Mouse (Mus musculus) cerebellum, adult 2 months (tissue): ENCODE measurements at regions not wholly inside any gene's neighbourhood (a gene's known extent, or its start where the extent isn't known, plus 50 kb on each side); places are given as distances from the start of the nearest gene placed in this dataset.

Experiments
- DNase-seq, 2 experiments: peaks; one replicate each; pipeline ENCODE4 v3.0.0; 2021
- H3K27ac ChIP-seq: fragments of 200-500 bp; 2 replicates; pipeline ENCODE4 v1.5.1; 2012; ENCODE audit warnings: low read length, control low read depth, inconsistent platforms; ENCODE audit not compliant: insufficient read depth
- H3K27me3 ChIP-seq: fragments of 200-500 bp; 2 replicates; pipeline ENCODE4 v1.6.1; 2012; ENCODE audit warnings: inconsistent platforms, mild to moderate bottlenecking, low read length, moderate library complexity; ENCODE audit not compliant: control insufficient read depth, insufficient read depth
- H3K4me1 ChIP-seq: fragments of 200-500 bp; 2 replicates; pipeline ENCODE4 v1.6.1; 2011; ENCODE audit warnings: low read length; ENCODE audit not compliant: control insufficient read depth, insufficient read depth
- H3K4me3 ChIP-seq: fragments of 200-500 bp; replicated peaks from 2 replicates; pipeline ENCODE3; 2011; ENCODE audit warnings: mild to moderate bottlenecking, low read depth, low read length, control low read depth; ENCODE audit not compliant: insufficient read depth
- CTCF ChIP-seq: fragments of 200-500 bp; IDR thresholded peaks from 2 replicates; pipeline ENCODE4 v1.5.1; 2011; ENCODE audit warnings: low read depth, mild to moderate bottlenecking, control low read depth, low read length, moderate library complexity, borderline replicate concordance; ENCODE audit not compliant: insufficient read depth
- POLR2A ChIP-seq: fragments of 200-500 bp; IDR thresholded peaks from 2 replicates; pipeline ENCODE4 v1.6.1; 2011; ENCODE audit warnings: low read length, control low read depth, borderline replicate concordance; ENCODE audit not compliant: insufficient read depth
- WGBS: fragments of 180-500 bp; shearing (Covaris S2); methylation state at CpG from one replicate; pipeline ENCODE4 v1.1.7; 2018; 5-methylcytosine and 5-hydroxymethylcytosine counted together

DNA sequence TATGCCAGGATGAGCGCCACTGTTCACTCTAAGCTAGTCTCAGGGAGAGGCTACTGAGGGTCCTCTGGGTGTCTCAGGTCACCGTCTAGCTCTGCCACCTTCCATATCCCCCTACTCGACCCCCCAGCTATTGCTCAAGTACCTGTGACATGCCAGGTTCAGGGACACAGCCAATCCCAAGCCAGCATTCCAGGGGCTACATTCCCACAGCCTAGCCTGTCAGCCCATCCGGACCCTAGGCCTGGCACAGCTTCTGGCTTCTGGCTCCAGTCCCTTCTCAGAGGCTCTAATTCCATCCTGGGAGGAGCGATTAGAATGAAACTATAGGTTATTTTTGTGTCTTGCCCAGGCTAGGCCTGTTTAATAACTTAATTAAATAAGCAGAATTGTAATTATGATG lies 105.2 kb downstream of the 1810010D01Rik start:
- Histone ChIP-seq H3K27me3 (no peaks in the 10 kb centered on the region), H3K4me1 (peaks cover 15% of the 10 kb centered on the region), H3K4me3 (no peak overlapping the region), H3K27ac (no peak overlapping the region)
- WGBS = 50% methylated on average over 5 of the region's 5 CpGs
- DNase-seq = no peak
- no peak for TF ChIP-seq CTCF
- TF ChIP-seq POLR2A = no peak

- DNase-seq = no peak
- H3K27me3 ChIP-seq = no peaks in the 10 kb centered on the region
- H3K4me1 ChIP-seq = peaks cover 14% of the 10 kb centered on the region
- TF ChIP-seq POLR2A (no peak), CTCF (no peak)
- no peak overlapping the region for H3K27ac ChIP-seq
- H3K4me3 ChIP-seq = no peak overlapping the region
- WGBS = 18% methylated on average over 6 of the region's 6 CpGs
These were observed 105.7 kb downstream of the 1810010D01Rik start for GRCm38 (mm10) chr7:145102216-145102615.

DNA sequence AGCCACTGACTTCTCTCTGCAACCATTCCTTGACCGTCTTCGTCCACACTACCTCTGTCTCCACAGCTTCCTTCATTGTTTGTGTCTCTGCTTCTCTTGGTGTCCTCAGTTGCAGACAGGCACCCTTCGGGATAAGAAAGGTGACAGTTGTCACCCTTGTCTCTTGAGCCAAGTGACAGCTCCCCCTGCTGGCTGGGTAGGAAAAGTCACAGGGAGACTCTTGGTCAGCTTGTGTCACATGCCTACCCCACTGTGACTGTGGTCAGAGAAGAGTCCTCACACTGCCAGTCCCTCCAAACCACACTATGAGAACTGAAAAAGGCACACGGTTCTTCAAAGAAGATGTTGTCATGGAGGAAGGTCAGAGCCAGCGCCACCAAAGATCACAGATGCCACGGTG lies 109.6 kb downstream of the 1810010D01Rik start:
- Histone ChIP-seq H3K4me3 (no peak overlapping the region), H3K27ac (no peak overlapping the region), H3K27me3 (no peaks in the 10 kb centered on the region), H3K4me1 (no peaks in the 10 kb centered on the region; the same call in 1 of the 2 replicates)
- WGBS = 94% methylated on average over 6 of the region's 6 CpGs
- DNase-seq = no peak
- no peak for TF ChIP-seq POLR2A
- TF ChIP-seq CTCF = no peak

- no peaks in the 10 kb centered on the region for H3K4me1 ChIP-seq
- WGBS = 46% methylated on average over 7 of the region's 7 CpGs
- TF ChIP-seq CTCF (no peak), POLR2A (no peak)
- no peaks in the 10 kb centered on the region for H3K27me3 ChIP-seq
- no peak overlapping the region for H3K27ac ChIP-seq
- no peak overlapping the region for H3K4me3 ChIP-seq
- DNase-seq = no peak
These were observed 113.8 kb downstream of the 1810010D01Rik start for GRCm38 (mm10) chr7:145094134-145094526.

DNA sequence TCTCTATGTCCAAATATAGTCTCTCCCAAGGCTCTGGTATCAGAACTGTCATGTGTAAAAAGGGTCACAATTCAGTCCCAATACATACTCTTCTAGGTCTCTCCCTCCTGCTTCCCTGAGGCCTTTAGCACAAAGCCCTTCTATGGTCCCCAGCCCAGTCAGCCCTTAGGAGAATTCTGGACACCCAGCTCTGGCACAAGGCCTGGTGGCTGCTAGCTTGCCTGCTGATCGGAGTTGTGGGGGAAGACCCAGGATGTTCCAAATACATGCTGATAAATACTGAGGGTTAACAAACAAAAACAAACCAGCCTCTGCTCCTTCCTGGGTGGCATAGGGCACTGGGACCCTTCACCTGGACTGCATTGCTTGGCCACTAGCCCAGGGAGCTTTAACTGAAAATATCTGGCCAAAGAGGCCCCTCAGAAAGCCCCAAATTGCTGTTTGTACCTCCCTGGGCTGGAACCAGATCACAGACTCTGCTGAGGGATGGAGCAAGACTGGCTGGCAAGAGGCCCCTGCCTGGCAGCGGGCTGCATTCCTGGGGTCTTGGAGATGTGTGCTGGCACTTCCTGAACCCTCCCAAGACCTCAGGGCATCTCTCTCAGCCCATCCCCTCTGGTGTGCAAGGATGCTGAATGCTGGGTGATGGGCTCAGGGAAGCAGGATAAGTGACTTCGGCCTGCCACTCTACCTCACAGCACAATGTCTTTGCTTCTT lies 114.3 kb downstream of the 1810010D01Rik start:
- WGBS = 35% methylated on average over 3 of the region's 3 CpGs
- Histone ChIP-seq H3K4me3 (no peak overlapping the region), H3K27me3 (no peaks in the 10 kb centered on the region), H3K4me1 (no peaks in the 10 kb centered on the region), H3K27ac (no peak overlapping the region)
- TF ChIP-seq CTCF (no peak), POLR2A (no peak)
- peak in 1 of 2 experiments; percentile 16 for DNase-seq

- Histone ChIP-seq H3K27ac (no peak overlapping the region), H3K4me3 (no peak overlapping the region), H3K27me3 (no peaks in the 10 kb centered on the region), H3K4me1 (no peaks in the 10 kb centered on the region)
- WGBS = 88% methylated on average over 6 of the region's 6 CpGs
- no peak for TF ChIP-seq POLR2A
- TF ChIP-seq CTCF = no peak
- DNase-seq = no peak
These were observed 115.3 kb downstream of the 1810010D01Rik start for GRCm38 (mm10) chr7:145092392-145093176.

- TF ChIP-seq POLR2A (no peak), CTCF (no peak)
- H3K27ac ChIP-seq = no peak overlapping the region
- DNase-seq = no peak
- H3K4me1 ChIP-seq = no peaks in the 10 kb centered on the region
- H3K4me3 ChIP-seq = no peak overlapping the region
- no peaks in the 10 kb centered on the region for H3K27me3 ChIP-seq
- WGBS = 90% methylated on average over 4 of the region's 4 CpGs
These were observed 117.1 kb downstream of the 1810010D01Rik start for GRCm38 (mm10) chr7:145090849-145091248.

- Histone ChIP-seq H3K4me3 (no peak overlapping the region), H3K4me1 (no peaks in the 10 kb centered on the region), H3K27ac (no peak overlapping the region), H3K27me3 (no peaks in the 10 kb centered on the region)
- no peak for DNase-seq
- WGBS = 78% methylated on average over 3 of the region's 3 CpGs
- no peak for TF ChIP-seq POLR2A
- no peak for TF ChIP-seq CTCF
These were observed 118.6 kb downstream of the 1810010D01Rik start for GRCm38 (mm10) chr7:145089315-145089721.
